Mouse (Mus musculus): ENCODE measurements around the gene Dpp6. TPM values are rescaled to one million over a fixed set of nuclear protein-coding genes. Genes with fewer than 3 reads are reported as not detected.

The Dpp6 gene
- polyA plus RNA-seq, 1 experiment from 2014 or later: 2.4 TPM

DNA sequence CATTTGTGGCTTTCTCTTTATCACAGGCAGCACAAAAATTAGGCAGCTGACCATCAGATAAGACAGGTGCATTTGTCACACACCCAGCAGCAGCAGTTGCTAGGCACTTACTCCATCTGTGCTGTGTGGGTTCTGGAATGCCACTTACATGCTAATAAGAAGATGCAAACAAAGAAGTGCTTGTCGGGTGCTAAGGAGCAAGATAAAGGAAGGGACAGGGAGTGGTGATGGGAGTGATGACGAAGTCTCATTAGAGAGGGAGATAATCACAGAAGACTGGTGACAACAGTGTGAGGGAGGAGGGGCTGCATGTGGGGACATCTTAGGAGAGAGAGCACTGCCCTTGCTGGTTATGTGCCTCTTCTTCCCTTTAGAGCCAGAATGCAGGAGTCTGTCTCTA lies 174.6 kb downstream of the Dpp6 start:
- Histone ChIP-seq H3K4me2 (ENCODE audit: low read depth, low read length) (no peak overlapping the region), H3K9ac (ENCODE audit: low read length) (no peak overlapping the region), H3K4me1 (ENCODE audit: control insufficient read depth, insufficient read depth, low read length) (no peaks in the 10 kb centered on the region), H3K4me3 (replicated peaks; ENCODE audit: low read length) (no peak overlapping the region), H3K9me3 (replicated peaks; ENCODE audit: control insufficient read depth, low read length) (no peaks in the 10 kb centered on the region), H3K36me3 (ENCODE audit: control insufficient read depth, insufficient read depth, low read length) (no peaks in the 10 kb centered on the region), H3K27me3 (ENCODE audit: control insufficient read depth, insufficient read depth, low read length) (no peaks in the 10 kb centered on the region), H3K27ac (ENCODE audit: low read length) (no peak overlapping the region)
- 19% methylated on average over 2 of the region's 2 CpGs for WGBS
- ATAC-seq (ENCODE audit: insufficient read depth, low FRiP score): no peak

DNA sequence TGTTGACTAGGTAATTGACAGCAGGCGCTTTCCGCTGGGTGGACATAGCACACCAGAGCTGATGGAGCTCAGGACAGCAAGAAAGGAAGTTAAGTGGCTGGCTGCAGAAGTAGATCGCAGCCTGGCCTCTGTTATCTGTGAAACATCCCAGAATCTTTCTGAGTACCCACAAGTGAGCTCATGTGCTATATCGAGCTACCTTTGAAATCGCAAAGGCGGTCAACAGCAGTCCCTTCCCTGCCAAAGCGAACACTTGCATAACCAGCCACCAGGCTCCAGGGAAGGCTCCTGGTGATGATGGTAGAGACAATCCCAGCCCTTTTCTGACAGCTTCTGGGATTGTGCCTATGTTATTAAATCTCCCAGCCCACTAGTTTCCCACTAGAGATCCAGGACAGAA lies 186.5 kb downstream of the Dpp6 start:
- 92% methylated on average over 7 of the region's 7 CpGs for WGBS
- H3K9me3 ChIP-seq (replicated peaks; ENCODE audit: control insufficient read depth, low read length): no peaks in the 10 kb centered on the region
- H3K4me2 ChIP-seq (ENCODE audit: low read depth, low read length): no peak overlapping the region
- no peak overlapping the region for H3K27ac ChIP-seq (ENCODE audit: low read length)
- H3K9ac ChIP-seq (ENCODE audit: low read length): no peak overlapping the region
- no peaks in the 10 kb centered on the region for H3K36me3 ChIP-seq (ENCODE audit: control insufficient read depth, insufficient read depth, low read length)
- no peaks in the 10 kb centered on the region for H3K4me1 ChIP-seq (ENCODE audit: control insufficient read depth, insufficient read depth, low read length)
- ATAC-seq (ENCODE audit: insufficient read depth, low FRiP score): no peak
- no peaks in the 10 kb centered on the region for H3K27me3 ChIP-seq (ENCODE audit: control insufficient read depth, insufficient read depth, low read length)
- no peak overlapping the region for H3K4me3 ChIP-seq (replicated peaks; ENCODE audit: low read length)

DNA sequence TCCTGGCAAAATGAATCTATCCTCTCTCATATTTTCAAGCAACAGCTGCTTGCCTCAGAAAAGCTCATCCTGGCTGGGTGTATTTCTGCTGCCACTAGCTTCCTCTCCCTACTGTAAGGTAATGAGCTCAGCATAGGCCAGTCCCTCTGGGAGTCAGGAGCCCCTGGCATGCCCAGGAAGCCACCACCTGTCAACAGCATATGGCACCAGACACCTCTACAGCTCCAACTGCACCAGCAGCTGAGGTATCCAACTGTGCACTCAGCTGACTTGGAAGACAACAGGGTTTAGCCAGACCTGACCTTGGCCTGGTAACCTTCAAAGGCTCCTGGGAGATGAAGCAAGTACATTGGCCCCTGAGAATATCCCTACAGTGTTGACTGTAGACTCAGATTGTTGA lies 192.2 kb downstream of the Dpp6 start:
- Histone ChIP-seq H3K4me3 (replicated peaks; ENCODE audit: low read length) (no peak overlapping the region), H3K4me1 (ENCODE audit: control insufficient read depth, insufficient read depth, low read length) (no peaks in the 10 kb centered on the region), H3K4me2 (ENCODE audit: low read depth, low read length) (no peak overlapping the region), H3K9me3 (replicated peaks; ENCODE audit: control insufficient read depth, low read length) (no peaks in the 10 kb centered on the region), H3K36me3 (ENCODE audit: control insufficient read depth, insufficient read depth, low read length) (no peaks in the 10 kb centered on the region), H3K27ac (ENCODE audit: low read length) (no peak overlapping the region), H3K9ac (ENCODE audit: low read length) (no peak overlapping the region), H3K27me3 (ENCODE audit: control insufficient read depth, insufficient read depth, low read length) (no peaks in the 10 kb centered on the region)
- ATAC-seq (ENCODE audit: insufficient read depth, low FRiP score): no peak

DNA sequence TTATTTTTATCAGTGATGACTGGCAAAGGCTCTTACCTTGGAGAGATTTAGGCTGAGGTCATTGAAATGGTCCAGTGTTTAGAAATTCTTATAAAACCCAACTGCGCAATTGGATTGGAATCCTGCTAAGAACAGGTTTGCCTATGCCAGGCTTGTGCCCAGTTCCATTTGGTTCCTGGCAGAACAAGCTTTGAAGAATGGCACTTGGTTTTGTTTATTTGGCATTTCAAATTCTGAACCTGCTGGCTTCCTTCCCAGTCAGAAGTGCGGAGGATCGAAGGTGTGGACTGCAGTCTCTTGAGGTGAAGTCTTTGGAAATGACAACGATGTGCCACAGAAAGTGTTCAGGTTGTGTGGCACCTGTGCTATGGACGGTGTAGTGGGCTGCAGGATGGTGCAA lies 193.6 kb downstream of the Dpp6 start:
- 79% methylated on average over 5 of the region's 5 CpGs for WGBS
- Histone ChIP-seq H3K9ac (ENCODE audit: low read length) (no peak overlapping the region), H3K4me1 (ENCODE audit: control insufficient read depth, insufficient read depth, low read length) (no peaks in the 10 kb centered on the region), H3K4me3 (replicated peaks; ENCODE audit: low read length) (no peak overlapping the region), H3K36me3 (ENCODE audit: control insufficient read depth, insufficient read depth, low read length) (no peaks in the 10 kb centered on the region), H3K4me2 (ENCODE audit: low read depth, low read length) (no peak overlapping the region), H3K9me3 (replicated peaks; ENCODE audit: control insufficient read depth, low read length) (no peaks in the 10 kb centered on the region), H3K27ac (ENCODE audit: low read length) (no peak overlapping the region), H3K27me3 (ENCODE audit: control insufficient read depth, insufficient read depth, low read length) (no peaks in the 10 kb centered on the region)
- ATAC-seq (ENCODE audit: insufficient read depth, low FRiP score): no peak

DNA sequence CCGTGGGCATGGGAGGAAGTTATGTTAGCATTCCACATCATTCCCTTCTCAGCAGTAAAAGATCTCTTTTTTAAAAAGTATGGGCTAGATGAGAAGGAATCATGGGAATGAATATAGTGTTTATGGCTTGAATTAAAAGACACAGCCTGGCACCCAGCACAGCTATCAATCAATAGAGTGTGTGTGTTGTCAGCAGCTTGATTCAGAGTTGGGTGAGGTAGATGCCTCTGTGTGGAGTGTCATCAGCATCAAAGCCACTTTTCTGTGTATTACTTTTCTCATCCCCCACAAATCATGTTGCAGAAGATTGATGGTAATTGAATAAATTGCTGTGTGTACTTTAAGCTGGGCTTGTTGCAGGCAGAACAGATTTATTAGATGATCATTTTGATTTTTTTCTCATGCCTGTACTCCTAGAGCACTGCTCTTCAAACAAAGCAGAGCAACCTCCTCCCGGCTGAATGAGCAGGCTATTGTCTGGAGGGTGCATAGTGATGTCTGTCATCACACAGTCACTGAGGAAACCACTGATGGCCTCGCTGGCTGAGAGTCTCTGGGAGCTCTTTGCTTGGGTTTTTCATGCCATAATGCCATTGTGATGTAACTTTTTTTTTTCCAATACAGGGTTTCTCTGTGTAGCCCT lies 201.4 kb downstream of the Dpp6 start:
- 37% methylated on average over 3 of the region's 3 CpGs for WGBS

DNA sequence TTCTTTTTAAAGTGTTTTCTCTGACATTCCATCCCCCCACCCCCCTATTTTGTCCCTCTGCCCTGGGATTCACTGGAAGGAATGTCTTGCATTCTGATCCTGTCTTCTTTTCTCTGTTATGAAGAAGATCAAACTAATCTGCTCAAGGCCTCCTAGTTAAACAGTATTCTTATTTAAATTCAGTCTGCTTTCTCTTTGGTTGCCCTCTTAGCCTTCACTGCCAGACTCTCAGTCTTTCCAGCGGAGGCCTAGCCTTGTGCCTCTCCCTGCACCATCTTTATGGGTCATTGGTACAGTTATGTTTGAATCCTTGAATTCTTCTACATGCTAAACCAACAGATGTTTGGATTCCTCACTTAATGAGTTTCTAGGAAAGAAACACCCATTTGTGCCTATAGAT lies 211.6 kb downstream of the Dpp6 start:
- WGBS: 69% methylated on average over 1 of the region's 1 CpGs
- no peaks in the 10 kb centered on the region for H3K36me3 ChIP-seq (ENCODE audit: control insufficient read depth, insufficient read depth, low read length)
- no peaks in the 10 kb centered on the region for H3K4me1 ChIP-seq (ENCODE audit: control insufficient read depth, insufficient read depth, low read length)
- no peak overlapping the region for H3K4me2 ChIP-seq (ENCODE audit: low read depth, low read length)
- H3K4me3 ChIP-seq (replicated peaks; ENCODE audit: low read length): no peak overlapping the region
- no peak for ATAC-seq (ENCODE audit: insufficient read depth, low FRiP score)
- H3K27ac ChIP-seq (ENCODE audit: low read length): no peak overlapping the region
- H3K9ac ChIP-seq (ENCODE audit: low read length): no peak overlapping the region
- no peaks in the 10 kb centered on the region for H3K27me3 ChIP-seq (ENCODE audit: control insufficient read depth, insufficient read depth, low read length)
- H3K9me3 ChIP-seq (replicated peaks; ENCODE audit: control insufficient read depth, low read length): no peaks in the 10 kb centered on the region

More for the DNA sequence above, 201.4 kb downstream of the Dpp6 start:
- no peak overlapping the region for H3K27ac ChIP-seq (ENCODE audit: low read length)
- no peaks in the 10 kb centered on the region for H3K36me3 ChIP-seq (ENCODE audit: control insufficient read depth, insufficient read depth, low read length)
- no peaks in the 10 kb centered on the region for H3K4me1 ChIP-seq (ENCODE audit: control insufficient read depth, insufficient read depth, low read length)
- H3K27me3 ChIP-seq (ENCODE audit: control insufficient read depth, insufficient read depth, low read length): no peaks in the 10 kb centered on the region
- H3K4me3 ChIP-seq (replicated peaks; ENCODE audit: low read length): no peak overlapping the region
- no peaks in the 10 kb centered on the region for H3K9me3 ChIP-seq (replicated peaks; ENCODE audit: control insufficient read depth, low read length)
- ATAC-seq (ENCODE audit: insufficient read depth, low FRiP score): no peak
- H3K9ac ChIP-seq (ENCODE audit: low read length): no peak overlapping the region
- H3K4me2 ChIP-seq (ENCODE audit: low read depth, low read length): no peak overlapping the region

DNA sequence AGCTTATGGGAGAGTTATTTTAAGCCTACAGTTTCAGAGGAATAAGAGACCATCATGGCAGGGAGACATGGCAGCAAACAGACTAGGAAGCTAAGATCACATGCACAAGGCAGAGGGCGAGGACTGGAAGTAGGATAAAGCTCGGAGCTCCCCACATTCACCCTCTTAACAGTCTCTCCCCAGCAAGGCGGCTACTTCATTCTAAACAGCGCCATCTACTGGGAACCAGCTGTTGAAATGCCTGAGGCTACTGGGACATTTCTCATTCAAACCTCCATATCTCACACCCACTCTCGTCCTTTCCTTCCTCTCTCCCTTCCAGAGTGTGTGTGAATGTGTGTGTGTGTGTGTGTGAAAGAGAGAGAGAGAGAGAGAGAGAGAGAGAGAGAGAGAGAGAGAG lies 212.8 kb downstream of the Dpp6 start:
- WGBS: 12% methylated on average over 5 of the region's 5 CpGs
- Histone ChIP-seq H3K4me3 (replicated peaks; ENCODE audit: low read length) (no peak overlapping the region), H3K27ac (ENCODE audit: low read length) (no peak overlapping the region), H3K4me2 (ENCODE audit: low read depth, low read length) (no peak overlapping the region), H3K27me3 (ENCODE audit: control insufficient read depth, insufficient read depth, low read length) (no peaks in the 10 kb centered on the region), H3K9ac (ENCODE audit: low read length) (no peak overlapping the region), H3K36me3 (ENCODE audit: control insufficient read depth, insufficient read depth, low read length) (no peaks in the 10 kb centered on the region), H3K4me1 (ENCODE audit: control insufficient read depth, insufficient read depth, low read length) (no peaks in the 10 kb centered on the region), H3K9me3 (replicated peaks; ENCODE audit: control insufficient read depth, low read length) (no peaks in the 10 kb centered on the region)
- no peak for ATAC-seq (ENCODE audit: insufficient read depth, low FRiP score)

DNA sequence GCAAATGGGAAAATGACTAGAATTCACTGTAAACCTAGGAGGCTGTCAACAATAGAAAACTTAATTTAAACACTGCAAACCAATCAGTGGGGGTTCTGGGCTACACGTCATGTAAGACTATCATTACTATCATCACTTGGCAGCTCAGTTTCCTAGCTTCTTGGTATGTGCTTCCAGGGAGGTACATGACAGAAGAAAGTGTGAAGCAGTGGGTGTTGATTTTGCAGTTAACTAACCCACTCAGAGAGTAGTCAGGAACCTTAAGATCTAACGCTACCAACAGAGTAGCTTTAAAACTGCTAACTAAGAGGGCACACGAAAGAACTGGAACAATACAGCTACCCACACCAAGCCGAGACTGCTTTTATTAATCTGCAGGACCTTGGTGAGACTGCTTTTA lies 217.9 kb downstream of the Dpp6 start:
- H3K4me3 ChIP-seq (replicated peaks; ENCODE audit: low read length): no peak overlapping the region

DNA sequence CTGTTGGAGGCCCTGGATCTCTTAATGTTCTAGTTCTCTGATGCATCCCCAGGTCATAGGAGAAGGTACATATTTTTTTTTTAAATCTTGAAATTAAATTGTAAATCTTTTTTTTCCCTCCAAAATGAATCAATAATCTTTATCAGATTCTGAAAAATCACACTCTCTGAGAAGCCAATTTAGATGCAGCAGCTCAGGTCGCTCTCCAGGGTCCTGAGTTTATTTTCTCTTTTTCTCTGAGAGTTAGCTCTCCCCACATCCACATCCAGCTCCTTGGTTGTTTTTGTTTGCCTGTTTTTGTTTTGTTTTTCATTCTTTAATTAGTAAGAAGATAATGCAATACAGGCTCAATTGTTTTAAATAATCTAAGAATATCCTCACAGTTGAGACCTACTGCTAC lies 218.3 kb downstream of the Dpp6 start:
- no peak for ATAC-seq (ENCODE audit: insufficient read depth, low FRiP score)
- Histone ChIP-seq H3K9ac (ENCODE audit: low read length) (no peak overlapping the region), H3K27me3 (ENCODE audit: control insufficient read depth, insufficient read depth, low read length) (no peaks in the 10 kb centered on the region), H3K27ac (ENCODE audit: low read length) (no peak overlapping the region), H3K36me3 (ENCODE audit: control insufficient read depth, insufficient read depth, low read length) (no peaks in the 10 kb centered on the region), H3K4me3 (replicated peaks; ENCODE audit: low read length) (no peak overlapping the region), H3K4me2 (ENCODE audit: low read depth, low read length) (no peak overlapping the region), H3K9me3 (replicated peaks; ENCODE audit: control insufficient read depth, low read length) (no peaks in the 10 kb centered on the region), H3K4me1 (ENCODE audit: control insufficient read depth, insufficient read depth, low read length) (no peaks in the 10 kb centered on the region)
- WGBS: 48% methylated on average over 1 of the region's 1 CpGs

More for the DNA sequence above, 217.9 kb downstream of the Dpp6 start:
- Histone ChIP-seq H3K36me3 (ENCODE audit: control insufficient read depth, insufficient read depth, low read length) (no peaks in the 10 kb centered on the region), H3K4me2 (ENCODE audit: low read depth, low read length) (no peak overlapping the region), H3K27ac (ENCODE audit: low read length) (no peak overlapping the region), H3K27me3 (ENCODE audit: control insufficient read depth, insufficient read depth, low read length) (no peaks in the 10 kb centered on the region), H3K9me3 (replicated peaks; ENCODE audit: control insufficient read depth, low read length) (no peaks in the 10 kb centered on the region), H3K9ac (ENCODE audit: low read length) (no peak overlapping the region), H3K4me1 (ENCODE audit: control insufficient read depth, insufficient read depth, low read length) (no peaks in the 10 kb centered on the region)
- ATAC-seq (ENCODE audit: insufficient read depth, low FRiP score): no peak
- 60% methylated on average over 4 of the region's 4 CpGs for WGBS

DNA sequence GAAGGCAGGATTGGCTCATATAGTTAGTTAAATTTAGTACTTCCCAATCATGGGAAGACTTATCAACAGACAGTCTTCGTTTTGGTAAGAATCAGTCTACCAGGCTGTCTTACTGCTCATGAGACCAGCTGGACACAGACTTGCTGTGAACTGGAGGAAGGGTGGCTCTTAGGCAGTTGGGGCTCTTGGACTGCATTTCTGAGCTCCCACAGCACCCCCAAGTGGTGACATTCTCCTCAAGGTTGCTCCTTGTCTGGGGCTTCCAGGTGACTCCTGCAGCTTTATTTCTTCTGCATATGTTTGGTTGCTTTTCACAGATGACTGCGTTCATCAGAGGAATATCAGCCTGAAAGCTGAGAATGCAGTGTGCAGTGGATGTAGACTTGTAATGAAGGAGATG lies 218.9 kb downstream of the Dpp6 start:
- no peak overlapping the region for H3K27ac ChIP-seq (ENCODE audit: low read length)
- no peaks in the 10 kb centered on the region for H3K27me3 ChIP-seq (ENCODE audit: control insufficient read depth, insufficient read depth, low read length)
- H3K4me1 ChIP-seq (ENCODE audit: control insufficient read depth, insufficient read depth, low read length): no peaks in the 10 kb centered on the region
- no peak overlapping the region for H3K4me3 ChIP-seq (replicated peaks; ENCODE audit: low read length)
- ATAC-seq (ENCODE audit: insufficient read depth, low FRiP score): no peak
- no peaks in the 10 kb centered on the region for H3K9me3 ChIP-seq (replicated peaks; ENCODE audit: control insufficient read depth, low read length)
- 27% methylated on average over 2 of the region's 2 CpGs for WGBS
- H3K4me2 ChIP-seq (ENCODE audit: low read depth, low read length): no peak overlapping the region
- H3K36me3 ChIP-seq (ENCODE audit: control insufficient read depth, insufficient read depth, low read length): no peaks in the 10 kb centered on the region
- no peak overlapping the region for H3K9ac ChIP-seq (ENCODE audit: low read length)
